Mouse (Mus musculus) hindbrain, postnatal 0 days (tissue): ENCODE data around the gene Dennd2a. TPM values are rescaled to one million over a fixed set of nuclear protein-coding genes. Genes with fewer than 3 reads are reported as not detected.

Experiments used
- ATAC-seq: fragments of 200-750 bp; cut with Nextera tagmentation; 2 replicates; pipeline ENCODE4 v1.8.0; 2017; ENCODE audit warnings: mild to moderate bottlenecking, moderate TSS enrichment, moderate library complexity
- DNase-seq: peaks from one replicate; pipeline ENCODE4 v3.0.0-alpha.2; 2015; ENCODE audit warnings: low spot score
- H3K27ac ChIP-seq: fragments of 300-500 bp; sonication (generic); 2 replicates; pipeline ENCODE4 v1.5.1; 2014; ENCODE audit warnings: mild to moderate bottlenecking
- H3K27me3 ChIP-seq: fragments of 300-500 bp; sonication (generic); 2 replicates; pipeline ENCODE4 v1.6.1; 2014; ENCODE audit warnings: low read length, mixed read lengths; ENCODE audit not compliant: insufficient read depth
- H3K36me3 ChIP-seq: fragments of 300-500 bp; sonication (generic); 2 replicates; pipeline ENCODE4 v1.6.1; 2014; ENCODE audit warnings: low read length, mixed read lengths; ENCODE audit not compliant: insufficient read depth
- H3K4me1 ChIP-seq: fragments of 300-500 bp; sonication (generic); 2 replicates; pipeline ENCODE4 v1.6.1; 2014; ENCODE audit warnings: antibody characterized with exemption, low read length, mixed read lengths; ENCODE audit not compliant: insufficient read depth
- H3K4me2 ChIP-seq: fragments of 300-500 bp; sonication (generic); 2 replicates; pipeline ENCODE4 v1.6.1; 2014; ENCODE audit warnings: low read depth, mild to moderate bottlenecking, low read length, moderate library complexity, mixed read lengths
- H3K4me3 ChIP-seq: fragments of 300-500 bp; sonication (generic); 2 replicates; pipeline ENCODE4 v1.5.1; 2014; ENCODE audit warnings: low read length
- H3K9ac ChIP-seq: fragments of 300-500 bp; sonication (generic); replicated peaks from 2 replicates; pipeline ENCODE4 v1.6.1; 2014; ENCODE audit warnings: mild to moderate bottlenecking, low read length, moderate library complexity, mixed read lengths
- H3K9me3 ChIP-seq: fragments of 300-500 bp; sonication (generic); 2 replicates; pipeline ENCODE4 v1.6.1; 2016; ENCODE audit warnings: low read length, mixed read lengths
- CTCF ChIP-seq: IDR thresholded peaks from 2 replicates; pipeline ENCODE4 v1.5.1; 2016; ENCODE audit warnings: antibody characterized with exemption, control low read depth, low read depth
- WGBS: fragments of 180-500 bp; shearing (Covaris S2); extraction: QIAGEN DNeasy Blood & Tissue Kit; methylation state at CpG from one replicate; pipeline ENCODE4 v1.1.7; 2014; 5-methylcytosine and 5-hydroxymethylcytosine counted together
- polyA plus RNA-seq: library from polyadenylated mRNA; unstranded; fragments of >200 nt; fragmentation: Nextera tagmentation; extraction: Ambion mirVana; gene quantifications from 2 replicates; pipeline ENCODE4 v1.2.1, GENCODE M21; 2015
- total RNA-seq: library from RNA; depleted of rRNA; stranded (reverse); fragments of >200 nt; gene quantifications from 2 replicates; pipeline ENCODE4 v1.2.3, GENCODE M21; 2014

Gene Dennd2a
- total and polyA plus RNA-seq, 2 experiments from 2014 or later, result 13.2 to 30.4 TPM

DNA sequence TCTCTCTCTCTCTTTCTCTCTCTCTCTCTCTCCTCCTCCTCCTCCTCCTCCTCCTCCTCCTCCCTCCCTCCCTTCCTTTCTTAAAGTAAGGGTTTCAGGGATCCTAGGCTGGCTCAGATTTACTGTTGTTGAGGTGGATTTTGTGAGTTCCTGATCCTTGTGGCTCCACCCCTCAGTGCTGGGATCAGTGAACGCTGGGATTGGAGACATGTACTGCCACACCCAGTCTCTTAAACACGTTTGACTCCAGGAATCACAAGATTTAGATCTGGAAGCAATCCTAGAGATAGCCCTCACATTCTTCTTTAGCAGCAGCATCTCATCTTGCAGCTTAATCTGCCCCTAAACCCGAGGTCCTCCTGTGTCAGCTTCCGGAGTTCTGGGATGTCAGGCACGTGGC, 84.8 kb downstream of the Dennd2a start:
- DNase-seq (no peak), ATAC-seq (no peak)
- no peak overlapping the region for H3K27ac ChIP-seq
- WGBS, result 79% methylated on average over 5 of the region's 5 CpGs
- no peaks in the 10 kb centered on the region for H3K27me3 ChIP-seq
- H3K4me1 ChIP-seq, result 0 out of 2 replicates have a peak, but pooled peaks cover 5% of the 10 kb centered on the region
- no peak overlapping the region for H3K9ac ChIP-seq
- TF ChIP-seq CTCF, result no peak
- H3K4me2 ChIP-seq, result no peak overlapping the region
- no peaks in the 10 kb centered on the region for H3K9me3 ChIP-seq
- no peak overlapping the region for H3K4me3 ChIP-seq
- peaks cover 23% of the 10 kb centered on the region; the same call in 1 of the 2 replicates for H3K36me3 ChIP-seq

DNA sequence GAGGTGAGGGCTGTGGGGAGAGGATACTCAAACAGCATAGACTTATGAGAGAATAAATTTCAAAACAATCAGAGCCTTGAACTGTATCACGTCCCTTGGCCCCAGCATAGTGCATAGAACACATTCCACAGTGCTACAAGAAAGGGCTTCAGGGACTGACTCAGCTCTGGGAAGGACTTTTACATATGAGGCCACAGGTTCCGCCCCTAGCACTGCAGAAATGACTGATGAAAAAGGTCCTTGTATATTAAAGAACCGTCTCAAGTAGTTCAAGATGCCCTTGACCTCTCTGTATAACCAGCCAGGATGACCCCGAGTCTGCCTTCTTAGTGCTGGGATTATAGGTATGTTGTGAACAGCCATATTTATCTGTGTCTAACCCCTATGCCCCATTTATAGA, 85.4 kb downstream of the Dennd2a start:
- Histone ChIP-seq H3K9ac (no peak overlapping the region), H3K27me3 (no peaks in the 10 kb centered on the region), H3K4me3 (no peak overlapping the region), H3K4me2 (no peak overlapping the region), H3K36me3 (peaks cover 21% of the 10 kb centered on the region; the same call in 1 of the 2 replicates), H3K9me3 (no peaks in the 10 kb centered on the region), H3K4me1 (0 out of 2 replicates have a peak, but pooled peaks cover 5% of the 10 kb centered on the region), H3K27ac (no peak overlapping the region)
- DNase-seq (no peak), ATAC-seq (no peak)
- TF ChIP-seq CTCF, result no peak
- 89% methylated on average over 4 of the region's 4 CpGs for WGBS

DNA sequence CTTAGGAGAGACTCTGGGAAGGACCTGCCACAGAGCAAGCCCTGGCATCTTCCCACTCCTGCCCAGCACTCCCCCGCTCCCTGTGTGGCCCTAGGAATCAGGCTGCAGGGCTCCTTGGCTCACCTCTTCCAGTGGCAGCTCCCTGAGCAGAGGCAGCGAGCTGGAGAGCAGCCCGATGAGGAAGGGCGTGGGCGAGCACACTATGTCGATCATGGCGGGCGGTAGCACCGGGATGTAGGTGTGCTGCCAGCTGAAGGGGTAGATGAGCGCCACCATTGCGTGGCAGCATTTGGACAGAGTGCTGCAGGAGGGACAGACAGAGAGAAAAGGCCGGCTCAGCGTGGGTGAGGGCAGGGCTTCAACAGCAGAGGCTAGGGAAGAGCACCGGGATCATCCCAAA, 87.6 kb downstream of the Dennd2a start:
- H3K27ac ChIP-seq, result no peak overlapping the region
- H3K9me3 ChIP-seq, result no peaks in the 10 kb centered on the region
- no peaks in the 10 kb centered on the region for H3K27me3 ChIP-seq
- no peak for DNase-seq
- 0 out of 2 replicates have a peak, but pooled peaks cover 5% of the 10 kb centered on the region for H3K4me1 ChIP-seq
- H3K4me3 ChIP-seq, result no peak overlapping the region
- WGBS, result 91% methylated on average over 14 of the region's 14 CpGs
- no peak overlapping the region for H3K9ac ChIP-seq
- H3K36me3 ChIP-seq, result peaks cover 23% of the 10 kb centered on the region; the same call in 1 of the 2 replicates
- no peak overlapping the region for H3K4me2 ChIP-seq
- no peak for TF ChIP-seq CTCF
- no peak for ATAC-seq

GRCm38 (mm10) chr6:39469427-39469826, 88.2 kb downstream of the Dennd2a start:
- Histone ChIP-seq H3K9ac (no peak overlapping the region), H3K4me3 (no peak overlapping the region), H3K4me2 (no peak overlapping the region), H3K27me3 (no peaks in the 10 kb centered on the region), H3K36me3 (peaks cover 28% of the 10 kb centered on the region; the same call in 1 of the 2 replicates), H3K9me3 (no peaks in the 10 kb centered on the region), H3K27ac (no peak overlapping the region), H3K4me1 (0 out of 2 replicates have a peak, but pooled peaks cover 1% of the 10 kb centered on the region)
- ATAC-seq, result no peak
- 93% methylated on average over 5 of the region's 5 CpGs for WGBS
- no peak for DNase-seq
- TF ChIP-seq CTCF, result no peak

GRCm38 (mm10) chr6:39462621-39463538, 94.8 kb downstream of the Dennd2a start:
- Histone ChIP-seq H3K36me3 (peaks cover 12% of the 10 kb centered on the region; the same call in 1 of the 2 replicates), H3K4me3 (no peak overlapping the region), H3K9ac (no peak overlapping the region), H3K4me2 (no peak overlapping the region), H3K9me3 (no peaks in the 10 kb centered on the region), H3K4me1 (no peaks in the 10 kb centered on the region), H3K27ac (no peak overlapping the region), H3K27me3 (no peaks in the 10 kb centered on the region)
- ATAC-seq (peak; percentile 82), DNase-seq (peak; percentile 94)
- WGBS, result 47% methylated on average over 16 of the region's 16 CpGs
- TF ChIP-seq CTCF, result peak; percentile 91

- Histone ChIP-seq H3K4me3 (no peak overlapping the region), H3K27ac (no peak overlapping the region), H3K36me3 (peaks cover 5% of the 10 kb centered on the region; the same call in 1 of the 2 replicates), H3K27me3 (no peaks in the 10 kb centered on the region), H3K9me3 (no peaks in the 10 kb centered on the region), H3K9ac (no peak overlapping the region), H3K4me1 (no peaks in the 10 kb centered on the region), H3K4me2 (no peak overlapping the region)
- peak; percentile 45; the same call in 1 of the 2 replicates for TF ChIP-seq CTCF
- ATAC-seq (no peak), DNase-seq (no peak)
- WGBS, result 96% methylated on average over 11 of the region's 11 CpGs
Observed at GRCm38 (mm10) chr6:39460040-39460439, 97.6 kb downstream of the Dennd2a start.
